Mouse (Mus musculus) thymus, adult 2 months (tissue): ENCODE measurements around the gene Cyb5r3.

Experiments
- CTCF ChIP-seq: fragments of 200-500 bp; IDR thresholded peaks from 2 replicates; pipeline ENCODE4 v1.5.1; 2012; ENCODE audit warnings: mild to moderate bottlenecking, control low read depth, low read length, moderate library complexity, borderline replicate concordance; ENCODE audit not compliant: control insufficient read depth, poor library complexity, insufficient read depth; ENCODE audit errors: extremely low read depth
- POLR2A ChIP-seq: fragments of 200-500 bp; IDR thresholded peaks from 2 replicates; pipeline ENCODE4 v1.6.1; 2012; ENCODE audit warnings: mild to moderate bottlenecking, low read length, control low read depth, moderate library complexity; ENCODE audit not compliant: control insufficient read depth, poor library complexity, insufficient read depth; ENCODE audit errors: extremely low read depth

GRCm38 (mm10) chr15:83145541-83145940 lies 26.9 kb downstream of the Cyb5r3 start:
- TF ChIP-seq CTCF (no peak), POLR2A (no peak)
